Mouse (Mus musculus) myocyte (in vitro differentiated cells): ENCODE measurements at regions not wholly inside any gene's neighbourhood (a gene's known extent, or its start where the extent isn't known, plus 50 kb on each side); places are given as distances from the start of the nearest gene placed in this dataset.

Source experiments
- H3K27me3 ChIP-seq: one replicate; pipeline ENCODE4 v1.6.1; 2011; ENCODE audit not compliant: control insufficient read depth, insufficient read depth, insufficient read length
- H3K36me3 ChIP-seq: one replicate; pipeline ENCODE4 v1.6.1; 2011; ENCODE audit not compliant: control insufficient read depth, insufficient read depth
- H3K4me2 ChIP-seq: one replicate; pipeline ENCODE4 v1.6.1; 2011; ENCODE audit warnings: low read depth, control low read depth
- H3K4me3 ChIP-seq: one replicate; pipeline ENCODE4 v1.5.1; 2011; ENCODE audit warnings: mild to moderate bottlenecking, control low read depth, moderate library complexity
- H3K79me2 ChIP-seq: one replicate; pipeline ENCODE4 v1.6.1; 2011; ENCODE audit not compliant: control insufficient read depth, insufficient read depth
- H3ac ChIP-seq: one replicate; pipeline ENCODE4 v1.6.1; 2011; ENCODE audit not compliant: control insufficient read depth, insufficient read length
- CEBPB ChIP-seq: IDR thresholded peaks from 2 replicates; pipeline ENCODE4 v1.6.1; 2011; ENCODE audit warnings: mild to moderate bottlenecking, moderate library complexity; ENCODE audit not compliant: poor library complexity, insufficient read depth, severe bottlenecking
- E2F4 ChIP-seq: IDR thresholded peaks from one replicate; pipeline ENCODE4 v1.6.1; 2011; ENCODE audit warnings: mild to moderate bottlenecking, control low read depth, moderate library complexity; ENCODE audit not compliant: insufficient read depth
- MAX ChIP-seq: IDR thresholded peaks from one replicate; pipeline ENCODE4 v1.6.1; 2011; ENCODE audit warnings: low read depth, mild to moderate bottlenecking, control low read depth
- MYOD1 ChIP-seq, 3 experiments: IDR thresholded peaks; one replicate each; pipeline ENCODE4 v1.6.1; 2011; ENCODE audit warnings: control low read depth in 2 of 3, low read depth in 2 of 3, mild to moderate bottlenecking in 2 of 3, moderate library complexity in 1 of 3; ENCODE audit not compliant: insufficient read length in 2 of 3, control insufficient read depth in 1 of 3
- MYOG ChIP-seq, 3 experiments: IDR thresholded peaks; one replicate each; pipeline ENCODE4 v1.6.1; 2011; ENCODE audit warnings: control low read depth in 2 of 3, low read depth in 2 of 3, mild to moderate bottlenecking in 2 of 3; ENCODE audit not compliant: insufficient read length in 2 of 3, control insufficient read depth in 1 of 3, insufficient read depth in 1 of 3
- POLR2A ChIP-seq: IDR thresholded peaks from one replicate; pipeline ENCODE4 v1.6.1; 2011; ENCODE audit warnings: low read depth, mild to moderate bottlenecking, control low read depth, moderate library complexity; ENCODE audit not compliant: insufficient read length
- POLR2AphosphoS2 ChIP-seq: IDR thresholded peaks from one replicate; pipeline ENCODE4 v1.6.1; 2011; ENCODE audit warnings: low read depth, control low read depth; ENCODE audit not compliant: insufficient read length
- REST ChIP-seq: IDR thresholded peaks from one replicate; pipeline ENCODE4 v1.6.1; 2011; ENCODE audit warnings: mild to moderate bottlenecking, control low read depth, moderate library complexity; ENCODE audit not compliant: insufficient read depth, insufficient read length
- SRF ChIP-seq: IDR thresholded peaks from one replicate; pipeline ENCODE4 v1.6.1; 2011; ENCODE audit warnings: low read depth; ENCODE audit not compliant: control insufficient read depth, insufficient read length
- TCF12 ChIP-seq: IDR thresholded peaks from one replicate; pipeline ENCODE4 v1.6.1; 2011; ENCODE audit warnings: mild to moderate bottlenecking, control low read depth; ENCODE audit not compliant: poor library complexity, insufficient read depth, severe bottlenecking
- TCF3 ChIP-seq: IDR thresholded peaks from one replicate; pipeline ENCODE4 v1.6.1; 2011; ENCODE audit warnings: low read depth, control low read depth; ENCODE audit not compliant: insufficient read length
- USF1 ChIP-seq: IDR thresholded peaks from one replicate; pipeline ENCODE4 v1.6.1; 2011; ENCODE audit warnings: low read depth, mild to moderate bottlenecking, control low read depth, moderate library complexity

GRCm38 (mm10) chr3:67754256-67754655 lies 137.8 kb upstream of the Iqcj start:
- TF ChIP-seq REST (no peak), USF1 (no peak), TCF3 (no peak)
- Histone ChIP-seq H3ac (no peak overlapping the region), H3K27me3 (no peaks in the 10 kb centered on the region)

GRCm38 (mm10) chr3:67768603-67769002 lies 123.4 kb upstream of the Iqcj start:
- Histone ChIP-seq H3K27me3 (no peaks in the 10 kb centered on the region), H3K4me2 (no peak overlapping the region), H3K36me3 (no peaks in the 10 kb centered on the region), H3K79me2 (no peaks in the 10 kb centered on the region), H3ac (no peak overlapping the region), H3K4me3 (no peak overlapping the region)
- TF ChIP-seq POLR2AphosphoS2: no peak
- TF ChIP-seq SRF: peak; percentile 75

More at GRCm38 (mm10) chr3:67754256-67754655, 137.8 kb upstream of the Iqcj start:
- Histone ChIP-seq H3K36me3 (no peaks in the 10 kb centered on the region), H3K79me2 (no peaks in the 10 kb centered on the region), H3K4me3 (no peak overlapping the region), H3K4me2 (no peak overlapping the region)

DNA sequence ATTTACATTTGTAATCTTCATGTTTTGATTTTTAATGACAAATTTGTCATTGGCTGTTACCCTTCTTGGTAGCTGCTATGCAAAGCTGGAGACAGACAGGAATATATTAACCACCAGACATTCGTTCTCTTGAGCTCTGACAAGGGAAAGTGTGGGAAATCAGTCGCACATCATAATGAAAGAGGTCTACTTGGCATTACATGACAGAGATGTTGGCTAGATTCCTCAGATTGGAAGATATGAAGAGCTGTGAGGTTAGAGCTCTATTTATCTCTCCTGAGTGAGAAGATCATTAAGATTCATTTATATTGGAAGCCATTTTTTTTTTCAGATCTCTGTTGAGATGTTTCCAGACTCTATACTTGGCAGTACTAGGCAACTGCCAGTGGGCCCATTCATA lies 118.6 kb upstream of the Iqcj start:
- Histone ChIP-seq H3K27me3 (no peaks in the 10 kb centered on the region), H3K79me2 (no peaks in the 10 kb centered on the region), H3K4me3 (no peak overlapping the region)

DNA sequence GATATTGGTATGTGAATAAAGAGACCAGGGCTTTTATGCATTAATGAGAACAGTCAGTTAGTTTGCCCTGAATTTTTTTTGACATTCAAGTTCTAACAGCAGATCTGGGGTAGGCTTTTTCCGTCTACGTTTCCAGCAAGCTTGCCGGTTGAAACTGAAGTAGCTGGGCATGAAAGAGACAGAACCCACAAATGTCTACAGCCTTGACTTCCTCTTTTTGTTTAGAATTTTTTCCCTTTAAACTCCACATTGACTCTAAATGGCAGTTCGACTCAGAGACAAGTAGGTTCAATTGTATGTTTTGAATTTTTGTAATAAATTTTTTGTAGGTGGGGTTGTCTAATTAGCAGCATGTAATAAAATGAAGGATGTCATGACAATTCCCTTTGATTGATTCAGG lies 109.8 kb upstream of the Iqcj start:
- no peaks in the 10 kb centered on the region for H3K27me3 ChIP-seq
- no peak overlapping the region for H3ac ChIP-seq
- H3K36me3 ChIP-seq: no peaks in the 10 kb centered on the region
- H3K4me2 ChIP-seq: no peak overlapping the region
- TF ChIP-seq POLR2AphosphoS2 (no peak), MYOG (IDR thresholded peaks at IDR 0.05; ENCODE audit: control insufficient read depth in 1 of 3, insufficient read depth in 1 of 3, insufficient read length in 2 of 3, low read depth in 2 of 3) (no peak), USF1 (no peak), SRF (no peak), CEBPB (no peak), MYOD1 (IDR thresholded peaks at IDR 0.05; ENCODE audit: control insufficient read depth in 1 of 3, insufficient read length in 2 of 3, low read depth in 2 of 3) (no peak), MAX (no peak), REST (no peak), E2F4 (no peak), POLR2A (no peak), TCF12 (no peak), TCF3 (no peak)
- no peaks in the 10 kb centered on the region for H3K79me2 ChIP-seq
- no peak overlapping the region for H3K4me3 ChIP-seq

More for the DNA sequence above, 118.6 kb upstream of the Iqcj start:
- no peaks in the 10 kb centered on the region for H3K36me3 ChIP-seq
- H3K4me2 ChIP-seq: no peak overlapping the region
- TF ChIP-seq TCF12 (no peak), MYOG (IDR thresholded peaks at IDR 0.05; ENCODE audit: control insufficient read depth in 1 of 3, insufficient read depth in 1 of 3, insufficient read length in 2 of 3, low read depth in 2 of 3) (no peak), POLR2A (no peak), TCF3 (no peak), USF1 (no peak), E2F4 (no peak), REST (no peak), SRF (no peak), POLR2AphosphoS2 (no peak), MYOD1 (IDR thresholded peaks at IDR 0.05; ENCODE audit: control insufficient read depth in 1 of 3, insufficient read length in 2 of 3, low read depth in 2 of 3) (no peak), CEBPB (no peak), MAX (no peak)
- H3ac ChIP-seq: no peak overlapping the region

GRCm38 (mm10) chr3:67806847-67807601 lies 85.0 kb upstream of the Iqcj start:
- TF ChIP-seq MYOD1 (IDR thresholded peaks at IDR 0.05; ENCODE audit: control insufficient read depth in 1 of 3, insufficient read length in 2 of 3, low read depth in 2 of 3) (no peak), CEBPB (no peak), MYOG (IDR thresholded peaks at IDR 0.05; ENCODE audit: control insufficient read depth in 1 of 3, insufficient read depth in 1 of 3, insufficient read length in 2 of 3, low read depth in 2 of 3) (no peak), TCF3 (no peak), SRF (no peak), POLR2AphosphoS2 (no peak), E2F4 (no peak), MAX (no peak), TCF12 (no peak), REST (no peak), POLR2A (no peak)
- no peak overlapping the region for H3K4me2 ChIP-seq
- no peaks in the 10 kb centered on the region for H3K36me3 ChIP-seq
- no peak overlapping the region for H3K4me3 ChIP-seq
- H3ac ChIP-seq: no peak overlapping the region
- no peaks in the 10 kb centered on the region for H3K79me2 ChIP-seq
- H3K27me3 ChIP-seq: no peaks in the 10 kb centered on the region
